Mouse (Mus musculus) gastrocnemius, postnatal 14 days (tissue): ENCODE measurements around the gene Josd1. TPM values are rescaled to one million over a fixed set of nuclear protein-coding genes. Genes with fewer than 3 reads are reported as not detected.
A peak's percentile ranks its signal among the peaks of the same experiment; 100 is the strongest.

Source experiments
- DNase-seq: peaks from one replicate; pipeline ENCODE4 v3.0.0; 2021; ENCODE audit warnings: mixed read lengths
- intact Hi-C: fragments of 180-260 bp; cut with DNase I; formaldehyde crosslinking; loops from one replicate; pipeline ENCODE4 v1.15.1; 2025; ENCODE audit warnings: low total_unique reads
- long read RNA-seq, 2 experiments: library from polyadenylated mRNA; stranded (forward); transcript quantifications; one replicate each; pipeline ENCODE4 v2.0.0; 2021
- total RNA-seq, 2 experiments: library from RNA; stranded (reverse); gene quantifications; 2 replicates each; pipeline ENCODE4 v1.2.3; 2021

Josd1 gene
- 10 to 100 TPM in 1 of 2 experiments, 1 to 10 TPM in 1; 9.8 to 11.1 TPM for total RNA-seq
- long read RNA-seq, experiment 1, transcript Josd1-201 (4 exons, 3,440 nt): major isoform, 8 of 10 reads
- long read RNA-seq, experiment 1, partial matches to known transcripts: 0 of 10 reads
- long read RNA-seq, experiment 1, other reads (novel, unspliced or antisense): 2 of 10 reads
- long read RNA-seq, experiment 2, transcript Josd1-201 (4 exons, 3,440 nt): major isoform, 5 of 8 reads
- long read RNA-seq, experiment 2, partial matches to known transcripts: 3 of 8 reads
- long read RNA-seq, experiment 2, other reads (novel, unspliced or antisense): 0 of 8 reads

DNA sequence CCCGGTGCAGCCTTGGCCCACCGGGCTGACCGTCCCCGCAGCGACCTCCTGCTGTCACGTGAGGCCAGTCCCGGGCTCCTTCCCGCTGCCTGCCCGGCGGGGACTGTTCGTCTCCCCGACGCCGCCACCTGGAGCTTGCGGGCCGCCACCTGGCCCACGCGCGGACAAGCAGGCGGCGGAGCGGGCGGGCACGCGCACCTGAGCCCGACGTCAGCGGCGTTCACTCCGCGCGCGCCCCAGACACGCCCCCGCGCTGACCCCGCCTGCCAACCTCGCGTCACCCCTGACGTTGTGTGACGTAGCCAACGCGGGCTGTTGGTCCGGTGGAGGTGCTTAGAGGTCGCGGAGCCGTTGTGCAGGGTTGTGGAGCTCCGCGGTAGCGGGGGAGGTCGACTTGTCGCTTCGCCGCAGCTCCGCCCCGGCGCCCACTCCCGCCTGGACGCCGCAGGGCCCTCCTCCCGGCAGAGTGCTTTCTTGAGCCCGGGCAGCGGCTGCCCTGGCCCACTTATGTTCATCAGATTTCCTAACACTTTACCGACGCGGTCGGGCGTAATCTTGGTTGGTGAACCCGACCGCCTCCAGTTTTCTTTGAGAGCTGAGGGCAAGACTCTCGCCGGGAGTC lies at the start of gene Josd1:
TSS of gene Josd1 (minus strand) at position 274 of the 622 bp plus-strand sequence.
- peak; percentile 93 for DNase-seq
- intact Hi-C loops: no loop called here

- intact Hi-C loops: no loop called here
- DNase-seq: no peak
These were observed 46.6 kb upstream of the Josd1 start for GRCm38 (mm10) chr15:79734311-79734710.

DNA sequence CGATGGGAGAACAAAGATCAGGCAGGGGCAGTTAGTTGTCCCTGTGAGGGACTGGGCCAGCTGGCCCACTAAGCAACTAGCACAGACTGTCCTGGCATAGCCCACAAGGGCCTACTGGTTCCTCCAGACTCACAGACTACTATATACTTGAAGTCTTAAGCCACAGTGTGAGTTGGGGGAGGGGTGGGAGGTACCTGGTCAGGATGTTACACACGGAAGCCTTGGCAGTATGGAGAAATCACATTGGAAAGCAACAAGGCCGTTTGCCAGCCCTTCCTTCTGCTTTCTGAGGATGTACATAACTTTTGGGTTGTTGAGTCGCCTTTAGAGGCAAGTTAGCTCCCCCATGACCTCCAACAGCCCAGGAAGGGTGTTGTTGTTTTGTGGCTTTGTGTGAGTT lies 45.9 kb upstream of the Josd1 start:
- intact Hi-C loops: no loop called here
- no peak for DNase-seq

DNA sequence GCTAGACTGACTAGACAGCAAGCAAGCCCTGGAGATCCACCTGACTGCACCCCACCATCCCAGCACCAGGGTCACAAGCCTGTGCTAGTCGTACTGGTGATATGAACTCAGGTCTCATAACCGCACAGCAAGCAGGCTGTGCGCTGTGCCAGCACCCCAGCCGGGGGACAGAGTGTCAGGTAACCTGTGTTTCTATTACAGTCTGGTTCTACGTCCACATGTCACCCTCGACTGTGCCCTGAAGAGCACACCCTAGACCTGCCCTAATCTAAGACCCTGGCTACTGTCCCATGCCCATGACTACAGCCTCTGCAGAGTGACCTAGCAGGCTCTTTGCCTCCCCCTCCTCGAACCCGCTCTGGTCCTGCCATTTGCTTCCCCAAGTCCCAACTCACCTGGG lies 45.5 kb upstream of the Josd1 start:
- intact Hi-C loops: no loop called here
- DNase-seq: no peak

GRCm38 (mm10) chr15:79731554-79731953 lies 43.8 kb upstream of the Josd1 start:
- intact Hi-C loops: no loop called here

DNA sequence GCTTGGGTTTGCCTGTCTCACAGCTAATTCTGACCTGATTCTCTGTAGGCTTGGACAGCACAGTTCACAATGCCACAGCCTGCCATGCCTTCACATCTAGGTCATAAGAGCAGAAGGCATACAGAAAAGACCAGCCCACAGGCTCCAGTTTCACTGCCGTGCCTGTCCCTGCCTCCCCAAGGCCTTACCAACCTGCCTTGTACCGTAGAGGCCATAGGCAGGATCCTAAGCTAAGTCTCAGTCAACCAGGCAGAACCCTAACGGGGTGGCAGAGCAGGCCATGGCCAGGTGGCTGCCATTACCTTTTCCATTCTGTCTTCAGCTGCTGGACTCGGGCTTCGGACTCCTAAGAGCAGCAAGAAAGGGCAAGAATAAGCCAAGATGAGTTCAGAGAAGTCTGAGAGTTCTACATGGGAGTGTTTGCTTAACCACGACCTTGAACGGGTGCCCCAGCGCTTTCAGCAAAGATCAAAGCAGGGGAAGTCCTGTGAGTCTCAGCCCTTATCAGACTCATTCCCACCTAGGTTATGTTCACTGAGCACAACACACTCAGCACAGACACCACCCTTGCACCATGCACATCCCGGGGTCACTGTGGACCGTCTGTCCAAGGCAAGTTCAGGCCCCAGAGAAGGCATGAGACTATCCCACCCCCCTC lies 41.1 kb upstream of the Josd1 start:
- intact Hi-C loops: no loop called here
- DNase-seq: no peak

More at GRCm38 (mm10) chr15:79731554-79731953, 43.8 kb upstream of the Josd1 start:
- no peak for DNase-seq

DNA sequence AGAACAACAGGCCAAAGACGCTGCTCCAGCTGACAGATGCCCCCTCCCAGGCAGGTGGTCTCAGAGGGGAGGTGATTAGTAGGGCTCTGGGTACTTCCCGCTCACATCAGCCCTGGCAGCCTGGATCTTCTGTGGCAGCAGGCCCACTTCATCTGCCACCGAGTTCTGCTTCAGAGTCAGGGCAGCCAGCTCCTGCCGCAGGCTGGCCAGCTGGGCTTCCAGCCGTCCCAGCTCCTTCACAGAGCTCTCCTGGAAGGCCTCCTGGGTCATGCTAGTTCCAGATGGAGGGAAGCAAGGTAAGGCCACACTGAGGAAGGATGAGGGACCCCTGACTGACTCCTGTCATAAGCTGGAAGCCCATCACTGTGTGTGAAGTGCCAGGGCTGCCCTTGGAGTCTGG lies 40.6 kb upstream of the Josd1 start:
- intact Hi-C loops: no loop called here
- no peak for DNase-seq

DNA sequence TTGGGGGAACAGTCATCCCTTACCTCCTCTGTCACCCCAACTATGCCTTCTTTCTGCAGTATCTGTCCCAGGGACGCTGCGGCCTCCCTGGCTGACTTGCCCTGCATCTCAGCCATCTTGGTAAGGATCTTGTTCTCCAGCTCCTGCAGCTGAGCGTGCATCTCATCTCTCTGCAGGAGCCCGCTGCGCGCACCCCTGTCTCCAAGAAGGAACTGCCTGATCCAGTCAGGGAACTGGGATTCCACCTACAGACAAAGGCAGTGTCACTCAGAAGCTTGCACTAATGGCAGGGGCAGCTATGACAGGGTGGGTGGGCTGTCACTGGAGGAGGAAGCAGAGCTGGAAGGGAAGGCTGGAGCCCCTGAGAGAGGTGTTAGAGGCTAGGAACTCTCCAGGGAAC lies 40.1 kb upstream of the Josd1 start:
- DNase-seq: no peak
- intact Hi-C loops: no loop called here

- intact Hi-C loops: no loop called here
- no peak for DNase-seq
These were observed 37.6 kb upstream of the Josd1 start for GRCm38 (mm10) chr15:79725190-79725789.

DNA sequence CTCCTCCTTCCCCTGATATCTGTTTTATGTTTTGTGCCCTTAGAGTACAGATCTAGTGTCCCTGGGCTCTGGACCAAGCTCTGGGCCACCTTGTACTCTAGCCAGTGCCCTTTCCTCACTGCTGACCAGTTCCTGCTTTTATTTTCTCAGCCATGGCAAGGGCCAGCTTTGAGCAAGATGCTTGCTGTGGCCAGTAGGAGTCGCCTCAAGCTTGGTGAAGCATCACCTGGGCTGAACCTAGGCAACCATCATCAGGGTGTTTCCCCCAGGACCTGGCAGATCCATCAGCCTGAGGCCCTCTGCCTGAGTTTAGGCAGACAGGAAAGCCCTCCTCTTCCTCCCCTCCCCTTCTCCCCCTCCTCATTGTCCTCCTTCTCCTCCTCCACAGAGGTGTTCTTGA lies 35.7 kb upstream of the Josd1 start:
- DNase-seq: peak; percentile 53
- intact Hi-C loops: no loop called here

DNA sequence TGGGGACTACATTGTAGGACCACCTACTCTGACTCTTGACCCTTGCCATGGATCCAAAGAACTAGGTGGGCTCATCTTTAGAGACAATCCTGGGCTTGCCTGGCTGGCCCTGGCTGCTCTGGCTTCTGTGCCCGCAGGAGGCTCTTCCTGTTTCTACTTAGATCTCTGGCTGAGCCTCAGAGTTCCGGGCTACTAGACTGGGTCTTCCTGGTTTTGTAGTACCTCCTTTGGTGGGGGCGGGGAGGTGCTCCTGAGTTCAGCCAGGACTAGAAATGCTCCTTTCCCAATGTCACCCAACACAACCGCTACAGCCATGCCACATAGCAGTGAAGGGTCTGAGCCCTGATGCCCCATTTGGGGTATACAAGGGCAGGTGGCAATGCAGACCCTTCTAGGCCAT lies 33.1 kb upstream of the Josd1 start:
- DNase-seq: no peak
- intact Hi-C loops: no loop called here

GRCm38 (mm10) chr15:79720267-79720666 lies 32.5 kb upstream of the Josd1 start:
- no peak for DNase-seq
- intact Hi-C loops: no loop called here

DNA sequence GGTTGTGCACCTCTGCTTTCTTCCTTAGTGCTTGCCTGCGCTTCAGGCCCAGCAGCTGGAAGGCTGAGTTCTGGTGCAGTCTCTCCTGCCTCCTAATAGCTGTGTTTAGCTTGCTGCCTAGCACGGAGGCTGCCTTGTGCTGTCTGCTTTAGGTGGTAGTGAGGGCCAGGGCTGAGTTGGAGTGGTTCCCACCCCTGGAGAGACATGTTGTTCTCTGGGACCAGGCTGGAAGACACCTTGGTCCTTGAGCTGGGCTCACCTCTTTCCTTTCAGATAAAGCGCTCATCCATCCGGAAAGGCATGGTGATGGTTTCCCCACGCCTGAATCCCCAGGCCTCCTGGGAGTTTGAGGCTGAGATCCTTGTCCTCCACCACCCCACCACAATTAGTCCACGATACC lies 29.0 kb upstream of the Josd1 start:
- DNase-seq: no peak
- intact Hi-C loops: no loop called here

GRCm38 (mm10) chr15:79715646-79716045 lies 27.9 kb upstream of the Josd1 start:
- no peak for DNase-seq
- intact Hi-C loops: no loop called here

- no peak for DNase-seq
- intact Hi-C loops: no loop called here
These were observed 20.6 kb upstream of the Josd1 start for GRCm38 (mm10) chr15:79708229-79708822.

DNA sequence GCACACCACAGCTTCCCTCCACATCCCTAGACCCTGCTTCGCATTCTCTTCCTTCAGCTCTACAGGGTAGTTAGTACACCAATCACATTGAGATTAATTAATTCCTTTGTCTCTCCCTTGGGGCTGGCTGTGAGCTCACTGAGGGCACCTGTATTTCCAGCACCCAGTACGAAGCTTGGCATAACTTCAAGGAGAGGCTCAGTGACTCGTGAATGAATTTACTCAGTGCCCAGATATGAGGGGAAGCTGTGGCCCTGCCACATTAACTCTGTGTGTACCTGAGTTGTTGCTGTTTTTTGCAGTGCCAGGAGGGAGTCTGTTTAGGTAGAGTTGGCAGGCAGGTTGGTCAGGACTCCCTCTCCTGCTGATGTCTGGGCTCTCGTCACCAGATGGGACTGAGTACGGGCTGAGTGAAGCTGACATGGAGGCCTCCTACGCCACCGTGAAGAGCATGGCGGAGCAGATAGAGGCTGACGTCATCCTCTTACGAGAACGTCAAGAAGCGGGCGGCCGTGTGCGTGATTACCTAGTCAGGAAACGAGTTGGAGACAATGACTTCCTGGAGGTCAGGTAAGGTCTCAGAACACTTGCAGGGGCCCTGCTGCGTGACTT lies 19.0 kb upstream of the Josd1 start:
- intact Hi-C loops: no loop called here
- DNase-seq: no peak

DNA sequence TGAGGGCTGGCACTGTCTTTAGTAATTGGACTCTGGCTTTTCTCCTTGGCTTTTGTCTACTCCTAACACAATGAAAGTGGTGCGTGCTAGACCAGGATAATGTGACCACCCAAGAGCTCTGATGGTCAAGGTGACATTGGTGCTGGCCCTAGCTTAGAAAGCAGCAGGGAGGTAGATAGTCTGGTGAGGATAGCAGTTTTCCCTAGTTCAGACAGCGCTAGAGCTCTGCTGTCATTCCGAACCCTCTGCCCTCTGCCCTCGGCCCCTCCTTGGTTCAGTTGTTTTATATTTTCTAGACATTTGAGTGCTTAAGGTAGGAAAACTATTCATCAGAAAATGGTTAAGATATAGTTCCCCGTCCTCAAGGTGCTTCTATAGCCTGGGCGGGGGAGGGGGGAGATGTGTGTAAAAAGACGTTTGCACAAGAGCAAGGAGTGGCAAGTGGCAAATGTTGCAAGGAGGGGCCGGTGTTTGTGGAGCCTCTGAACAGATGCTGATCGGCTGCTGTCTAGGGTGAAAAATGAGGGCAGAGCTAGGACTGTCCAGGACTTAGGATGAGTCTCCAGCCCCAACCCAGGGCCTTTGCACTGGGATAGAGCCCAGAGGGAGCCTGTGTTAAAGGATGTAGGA lies 10.0 kb upstream of the Josd1 start:
- intact Hi-C loops: no loop called here
- DNase-seq: no peak

DNA sequence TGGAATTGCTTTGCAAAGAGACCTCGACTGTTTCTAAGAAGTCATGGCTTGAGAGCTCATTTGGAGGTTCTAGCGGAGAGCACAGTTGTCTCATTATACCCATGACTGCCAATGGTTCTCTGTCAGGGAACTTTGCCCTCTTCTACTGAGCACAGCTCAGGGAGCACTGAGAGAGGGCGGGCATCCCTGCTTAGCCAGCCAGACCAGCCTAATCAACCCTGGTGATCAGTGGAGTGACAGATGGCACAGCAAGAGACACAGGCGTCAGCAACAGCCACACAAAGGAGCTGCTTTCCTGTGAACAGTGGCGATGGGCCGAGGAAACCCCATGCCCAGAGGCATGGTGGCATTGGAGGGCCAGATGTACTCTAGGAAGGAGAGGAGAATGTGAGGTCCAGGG lies 9.3 kb upstream of the Josd1 start:
- intact Hi-C loops: no loop called here
- DNase-seq: no peak

DNA sequence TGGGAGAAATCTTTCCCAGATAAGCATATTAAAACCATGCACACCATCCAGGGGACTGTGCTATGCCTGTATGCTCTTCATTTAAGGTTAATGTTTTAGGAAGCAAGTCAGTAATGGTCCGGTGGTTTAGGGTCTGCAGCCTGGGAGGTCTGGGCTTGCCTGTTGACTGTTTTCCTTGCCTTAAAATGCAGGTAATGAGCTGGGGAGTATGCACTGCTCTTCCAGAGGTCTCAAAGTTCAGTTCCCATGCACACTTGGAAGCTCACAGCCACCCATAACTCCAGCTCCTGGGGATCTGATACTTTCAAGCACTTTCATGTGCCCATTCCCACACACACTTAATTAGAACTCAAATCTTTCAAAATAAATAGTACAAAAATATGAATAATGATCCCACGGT lies 8.8 kb upstream of the Josd1 start:
- intact Hi-C loops: no loop called here
- no peak for DNase-seq
